Mouse (Mus musculus) limb, embryonic 11.5 days (tissue): ENCODE measurements around the gene Fam187b. TPM values are rescaled to one million over a fixed set of nuclear protein-coding genes. Genes with fewer than 3 reads are reported as not detected.
"Not testable (repeated sequence)": the region's sequence is repeated elsewhere in the genome, so short reads cannot be mapped to it uniquely, and the experiment has no call there.

ENCODE experiments used
- ATAC-seq: fragments of 200-750 bp; cut with Nextera tagmentation; 2 replicates; pipeline ENCODE4 v1.8.0; 2017; ENCODE audit warnings: low read depth; ENCODE audit not compliant: insufficient number of reproducible peaks, low FRiP score, low TSS enrichment
- DNase-seq: peaks from one replicate; pipeline ENCODE4 v3.0.0-alpha.2; 2015; ENCODE audit warnings: low spot score
- H3K27ac ChIP-seq: fragments of 300-500 bp; sonication (generic); replicated peaks from 2 replicates; pipeline ENCODE4 v1.5.1; 2014; ENCODE audit warnings: low read depth, mild to moderate bottlenecking, low read length
- H3K27me3 ChIP-seq: fragments of 300-500 bp; sonication (generic); 2 replicates; pipeline ENCODE4 v1.6.1; 2014; ENCODE audit warnings: mild to moderate bottlenecking, low read length, mixed read lengths; ENCODE audit not compliant: control insufficient read depth, insufficient read depth
- H3K36me3 ChIP-seq: fragments of 300-500 bp; sonication (generic); 2 replicates; pipeline ENCODE4 v1.6.1; 2014; ENCODE audit warnings: mild to moderate bottlenecking, low read length, moderate library complexity, mixed read lengths; ENCODE audit not compliant: control insufficient read depth, insufficient read depth
- H3K4me1 ChIP-seq: fragments of 300-500 bp; sonication (generic); 2 replicates; pipeline ENCODE4 v1.6.1; 2014; ENCODE audit warnings: low read length, mixed read lengths; ENCODE audit not compliant: control insufficient read depth, insufficient read depth
- H3K4me2 ChIP-seq: fragments of 300-500 bp; sonication (generic); 2 replicates; pipeline ENCODE4 v1.6.1; 2014; ENCODE audit warnings: low read depth, mild to moderate bottlenecking, moderate library complexity; ENCODE audit not compliant: severe bottlenecking
- H3K4me3 ChIP-seq: fragments of 300-500 bp; sonication (generic); 2 replicates; pipeline ENCODE4 v1.5.1; 2014; ENCODE audit warnings: low read depth, low read length
- H3K9ac ChIP-seq: fragments of 300-500 bp; sonication (generic); 2 replicates; pipeline ENCODE4 v1.6.1; 2014; ENCODE audit warnings: mild to moderate bottlenecking, low read length
- H3K9me3 ChIP-seq: fragments of 300-500 bp; sonication (generic); 2 replicates; pipeline ENCODE4 v1.6.1; 2016; ENCODE audit warnings: low read length; ENCODE audit not compliant: control insufficient read depth
- WGBS: fragments of 180-500 bp; shearing (Covaris S2); extraction: QIAGEN DNeasy Blood & Tissue Kit; methylation state at CpG from one replicate; pipeline ENCODE4 v1.1.7; 2014; 5-methylcytosine and 5-hydroxymethylcytosine counted together
- polyA plus RNA-seq: library from polyadenylated mRNA; unstranded; fragments of >200 nt; fragmentation: Nextera tagmentation; extraction: Ambion mirVana; gene quantifications from 2 replicates; pipeline ENCODE4 v1.2.1, GENCODE M21; 2014

Fam187b gene
- polyA plus RNA-seq = 0.81 and 1.2 TPM in 2 replicates

DNA sequence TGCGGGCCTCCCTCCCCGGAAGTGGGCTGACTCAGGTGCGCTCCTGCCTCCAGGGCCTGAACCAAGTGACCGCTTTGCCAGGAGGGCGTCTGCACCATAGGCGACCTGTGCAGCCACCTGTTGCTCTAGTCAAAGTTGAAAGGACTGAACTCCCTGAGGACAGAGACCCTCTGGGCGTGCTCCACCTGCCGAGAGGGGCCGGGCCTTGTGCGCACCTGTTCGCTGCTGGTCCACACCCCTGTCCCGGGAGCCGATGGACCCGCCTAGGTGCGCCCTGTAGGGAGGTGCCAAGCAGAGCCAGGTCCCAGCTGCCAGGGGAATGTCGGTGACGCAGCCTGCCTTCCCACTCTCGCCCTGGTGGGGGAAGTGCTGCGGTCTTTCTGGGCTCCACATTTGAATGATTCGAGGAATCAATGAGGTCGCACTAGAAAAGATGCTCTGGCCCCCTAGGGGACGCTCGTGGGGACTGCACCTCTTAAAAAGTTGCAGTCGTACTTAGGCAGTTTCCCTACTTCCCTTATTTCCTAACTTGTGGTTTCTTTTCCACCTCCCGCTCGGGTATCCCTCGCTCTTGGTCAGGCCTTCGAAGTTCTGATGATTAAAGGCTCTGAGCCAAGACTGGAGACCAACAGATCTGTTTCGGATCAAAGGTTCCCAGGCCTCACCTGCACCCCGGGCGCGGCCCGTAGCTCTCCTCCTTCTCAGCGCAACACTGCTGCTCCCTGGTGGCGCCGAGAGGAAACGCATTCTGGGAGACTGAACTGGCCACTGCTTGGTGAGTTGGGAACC, at the start of gene Fam187b:
Gene Fam187b, plus strand, starts transcription at position 290 of the 789 bp plus-strand sequence.
- Histone ChIP-seq H3K9me3 (no peaks in the 10 kb centered on the region), H3K4me1 (0 out of 2 replicates have a peak, but pooled peaks cover 4% of the 10 kb centered on the region), H3K27me3 (peaks cover 18% of the 10 kb centered on the region), H3K27ac (no peak within 1 kb of the TSS), H3K36me3 (no peaks in the 10 kb centered on the region), H3K9ac (peak within 1 kb of the TSS; percentile 38), H3K4me2 (peak within 1 kb of the TSS; percentile 51), H3K4me3 (peak within 1 kb of the TSS; percentile 40)
- ATAC-seq (peak; percentile 73), DNase-seq (peak; percentile 92)
- WGBS = under 1% methylated on average over 37 of the region's 37 CpGs

DNA sequence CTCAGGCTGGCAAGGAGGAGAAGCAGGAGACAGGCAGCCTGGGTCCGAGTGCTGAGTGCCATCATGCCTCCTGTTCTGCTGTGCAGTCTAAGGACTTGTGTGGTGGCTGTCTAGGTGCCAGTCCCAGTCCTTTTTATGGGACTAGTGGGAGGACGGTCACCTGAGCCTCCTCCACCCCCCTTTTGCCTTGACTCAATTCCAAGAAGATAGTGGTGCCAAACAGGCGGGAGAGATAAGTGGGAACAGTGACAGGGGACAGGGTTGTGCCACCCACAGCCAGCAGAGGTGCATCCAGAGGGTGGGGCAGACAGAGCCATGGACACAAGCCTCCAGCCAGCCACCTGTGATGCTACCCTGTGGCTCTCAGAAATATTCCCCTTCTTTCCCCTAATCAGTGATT, 49.5 kb upstream of the Fam187b start:
- no peak overlapping the region for H3K9ac ChIP-seq
- H3K4me1 ChIP-seq = no peaks in the 10 kb centered on the region
- no peaks in the 10 kb centered on the region for H3K36me3 ChIP-seq
- WGBS = 75% methylated on average over 3 of the region's 3 CpGs
- no peak overlapping the region for H3K4me2 ChIP-seq
- H3K9me3 ChIP-seq = no peaks in the 10 kb centered on the region
- no peak overlapping the region for H3K27ac ChIP-seq
- no peak overlapping the region for H3K4me3 ChIP-seq
- H3K27me3 ChIP-seq = no peaks in the 10 kb centered on the region
- ATAC-seq (no peak), DNase-seq (no peak)

DNA sequence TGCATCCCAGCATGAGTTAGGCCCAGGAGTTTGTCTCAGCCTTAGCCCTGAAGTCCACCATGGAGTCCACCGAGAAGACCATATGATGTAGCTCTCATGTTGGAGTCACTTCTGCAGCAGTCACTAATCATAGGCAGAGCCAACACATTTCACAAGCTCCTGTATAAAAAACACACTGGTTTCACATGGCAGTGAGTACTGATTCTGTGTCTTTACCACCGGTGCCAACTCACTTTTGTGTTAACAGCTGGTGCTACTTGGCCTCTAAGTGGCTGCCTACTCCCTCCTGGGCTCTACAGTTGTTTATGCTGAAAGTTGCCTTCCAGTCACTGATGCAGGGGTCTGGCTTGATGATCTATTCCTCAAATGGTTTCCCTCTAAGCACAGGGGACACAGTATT, 49.0 kb upstream of the Fam187b start, which contains the start of gene Hamp2:
Gene Hamp2, minus strand, starts transcription at position 101 of the 400 bp plus-strand sequence.
- ATAC-seq, H3K27me3 ChIP-seq, H3K36me3 ChIP-seq, H3K27ac ChIP-seq, H3K4me2 ChIP-seq, H3K9me3 ChIP-seq, DNase-seq, H3K4me3 ChIP-seq, H3K4me1 ChIP-seq, H3K9ac ChIP-seq: not testable (repeated sequence)
- 97% methylated on average over 1 of the region's 2 CpGs for WGBS

DNA sequence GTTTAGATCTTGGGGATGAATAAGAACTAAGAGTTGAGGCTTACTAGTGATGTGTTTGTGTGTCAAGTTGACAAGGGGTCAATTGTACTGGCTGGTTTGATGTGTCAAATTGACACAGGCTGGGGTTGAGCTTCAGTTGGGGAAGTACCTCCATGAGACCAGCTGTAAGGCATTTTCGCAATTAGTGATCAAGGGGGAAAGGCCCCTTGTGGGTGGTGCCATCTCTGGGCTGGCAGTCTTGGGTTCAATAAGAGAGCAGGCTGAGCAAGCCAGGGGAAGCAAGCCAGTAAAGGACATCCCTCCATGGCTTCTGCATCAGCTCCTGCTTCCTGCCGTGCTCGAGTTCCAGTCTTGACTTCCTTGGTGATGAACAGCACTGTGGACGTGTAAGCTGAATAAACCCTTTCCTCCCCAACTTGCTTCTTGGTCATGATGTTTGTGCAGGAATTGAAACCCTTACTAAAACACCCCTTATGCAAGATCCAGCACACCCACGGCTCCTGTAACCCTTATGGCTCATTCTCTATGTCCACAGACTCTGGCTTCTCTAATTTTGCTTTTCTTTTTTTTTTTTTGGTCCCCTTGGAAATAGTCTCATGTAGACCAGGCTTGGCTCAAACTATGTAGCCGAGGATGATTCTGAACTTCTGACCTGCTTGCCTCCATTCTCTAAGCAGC, 38.0 kb upstream of the Fam187b start:
- H3K36me3 ChIP-seq, H3K27me3 ChIP-seq, ATAC-seq, H3K9me3 ChIP-seq, H3K9ac ChIP-seq, H3K4me1 ChIP-seq, DNase-seq, H3K27ac ChIP-seq, H3K4me2 ChIP-seq, H3K4me3 ChIP-seq: not testable (repeated sequence)
- 80% methylated on average over 6 of the region's 6 CpGs for WGBS

DNA sequence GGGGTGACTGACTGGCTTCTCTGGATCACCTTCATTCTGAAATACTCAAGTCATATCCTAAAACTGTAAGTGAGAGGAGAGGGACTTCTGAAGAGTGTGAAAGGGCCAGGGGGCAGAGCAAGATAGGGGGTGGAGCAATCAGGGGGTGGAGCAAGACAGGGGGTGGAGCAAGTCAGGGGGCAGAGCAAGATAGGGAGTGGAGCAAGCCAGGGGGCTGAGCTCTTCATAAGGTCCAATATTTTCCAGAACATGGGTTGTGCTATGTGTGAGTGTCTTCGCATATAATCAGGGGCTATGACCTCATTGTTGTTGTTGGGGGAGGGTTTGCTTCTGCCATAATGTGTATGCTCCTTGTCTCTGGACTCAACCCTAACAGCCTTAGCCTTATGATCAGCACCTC, 33.5 kb upstream of the Fam187b start:
- WGBS = 79% methylated on average over 1 of the region's 1 CpGs
- ATAC-seq, H3K27me3 ChIP-seq: not testable (repeated sequence)

DNA sequence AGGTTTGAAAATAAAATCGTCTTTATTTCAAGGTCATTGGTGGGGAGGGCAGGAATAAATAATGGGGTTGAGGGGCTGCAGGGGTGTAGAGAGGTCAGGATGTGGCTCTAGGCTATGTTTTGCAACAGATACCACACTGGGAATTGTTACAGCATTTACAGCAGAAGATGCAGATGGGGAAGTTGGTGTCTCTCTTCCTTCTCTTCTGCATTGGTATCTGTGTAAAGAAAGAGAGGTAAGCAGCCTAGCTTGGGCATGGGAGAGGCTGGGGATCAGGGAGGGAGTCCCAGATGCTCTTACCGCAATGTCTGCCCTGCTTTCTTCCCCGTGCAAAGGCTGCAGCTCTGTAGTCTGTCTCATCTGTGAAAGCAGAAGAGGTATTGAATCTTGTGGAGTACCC, 31.2 kb upstream of the Fam187b start:
- H3K4me1 ChIP-seq, DNase-seq, H3K4me3 ChIP-seq, H3K27ac ChIP-seq, H3K9ac ChIP-seq, H3K9me3 ChIP-seq, ATAC-seq, H3K27me3 ChIP-seq, H3K36me3 ChIP-seq, H3K4me2 ChIP-seq: not testable (repeated sequence)
- 49% methylated on average over 3 of the region's 3 CpGs for WGBS

More for the DNA sequence above, 33.5 kb upstream of the Fam187b start:
- not testable (repeated sequence) for H3K9me3 ChIP-seq, H3K4me2 ChIP-seq, H3K27ac ChIP-seq, H3K4me1 ChIP-seq, H3K36me3 ChIP-seq, H3K4me3 ChIP-seq, H3K9ac ChIP-seq, DNase-seq

DNA sequence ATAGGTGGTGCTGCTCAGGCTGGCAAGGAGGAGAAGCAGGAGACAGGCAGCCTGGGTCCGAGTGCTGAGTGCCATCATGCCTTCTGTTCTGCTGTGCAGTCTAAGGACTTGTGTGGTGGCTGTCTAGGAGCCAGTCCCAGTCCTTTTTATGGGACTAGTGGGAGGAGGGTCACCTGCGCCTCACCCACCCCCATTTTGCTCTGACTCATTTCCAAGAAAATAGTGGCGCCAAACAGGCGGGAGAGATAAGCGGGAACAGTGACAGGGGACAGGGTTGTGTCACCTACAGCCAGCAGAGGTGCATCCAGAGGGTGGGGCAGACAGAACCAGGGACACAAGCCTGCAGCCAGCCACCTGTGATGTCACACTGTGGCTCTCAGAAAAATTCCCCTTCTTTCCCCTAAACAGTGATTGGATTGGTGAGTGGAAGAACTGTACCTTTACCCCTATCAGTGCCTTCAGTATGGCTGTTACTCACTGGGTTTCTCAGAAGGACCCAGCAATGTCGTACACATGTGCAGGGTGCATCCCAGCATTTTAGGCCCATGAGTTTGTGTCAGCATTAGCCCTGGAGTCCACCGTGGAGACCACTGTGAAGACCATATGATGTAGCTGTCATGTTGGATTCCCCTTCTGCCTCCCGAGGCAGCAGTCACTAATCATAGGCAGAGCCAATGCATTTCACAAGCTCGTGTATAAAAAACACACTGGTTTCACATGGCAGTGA, 29.5 kb upstream of the Fam187b start, which contains the start of gene Hamp:
Gene Hamp, minus strand, starts transcription at position 124 of the 727 bp plus-strand sequence.
- no peak for DNase-seq
- no peak within 1 kb of the TSS for H3K27ac ChIP-seq
- WGBS = 68% methylated on average over 9 of the region's 9 CpGs

DNA sequence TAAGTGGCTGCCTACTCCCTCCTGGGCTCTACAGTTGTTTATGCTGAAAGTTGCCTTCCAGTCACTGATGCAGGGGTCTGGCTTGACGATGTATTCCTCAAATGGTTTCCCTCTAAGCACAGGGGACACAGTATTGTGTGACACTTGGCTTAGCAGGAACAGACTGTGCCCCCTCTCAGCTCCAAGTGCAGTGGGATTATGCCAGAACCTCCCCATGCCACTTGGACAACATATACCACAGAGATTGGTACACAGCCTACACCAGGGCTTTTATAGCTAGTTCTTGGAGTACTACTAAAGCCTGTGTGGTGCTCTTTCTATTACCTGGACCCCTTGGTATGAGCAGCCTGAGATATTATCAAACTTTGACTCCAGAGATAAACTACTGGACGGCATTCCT, 28.9 kb upstream of the Fam187b start:
- not testable (repeated sequence) for H3K4me1 ChIP-seq, H3K4me3 ChIP-seq

More for the DNA sequence above, 29.5 kb upstream of the Fam187b start, which contains the start of gene Hamp:
- Histone ChIP-seq H3K4me1 (no peaks in the 10 kb centered on the region), H3K9me3 (no peaks in the 10 kb centered on the region), H3K36me3 (peaks cover 1% of the 10 kb centered on the region; the same call in 1 of the 2 replicates), H3K27me3 (no peaks in the 10 kb centered on the region), H3K4me2 (no peak within 1 kb of the TSS), H3K4me3 (no peak within 1 kb of the TSS), H3K9ac (no peak within 1 kb of the TSS)
- ATAC-seq = no peak

More for the DNA sequence above, 28.9 kb upstream of the Fam187b start:
- not testable (repeated sequence) for ATAC-seq, H3K4me2 ChIP-seq, DNase-seq, H3K36me3 ChIP-seq, H3K27me3 ChIP-seq, H3K27ac ChIP-seq, H3K9ac ChIP-seq, H3K9me3 ChIP-seq
- 60% methylated on average over 2 of the region's 2 CpGs for WGBS
